Mouse (Mus musculus) kidney, adult 2 months (tissue): ENCODE measurements around the gene Upk3bl.

ENCODE experiments used
- CTCF ChIP-seq: fragments of 200-500 bp; conservative IDR thresholded peaks from 2 replicates; pipeline ENCODE4 v1.5.1; 2011; ENCODE audit warnings: low read depth, mild to moderate bottlenecking, control low read depth, low read length, moderate library complexity, mixed read lengths; ENCODE audit not compliant: insufficient read depth, insufficient read length
- POLR2A ChIP-seq: fragments of 200-500 bp; IDR thresholded peaks from one replicate; pipeline ENCODE4 v1.6.1; 2011; ENCODE audit warnings: low read depth, low read length, control low read depth

DNA sequence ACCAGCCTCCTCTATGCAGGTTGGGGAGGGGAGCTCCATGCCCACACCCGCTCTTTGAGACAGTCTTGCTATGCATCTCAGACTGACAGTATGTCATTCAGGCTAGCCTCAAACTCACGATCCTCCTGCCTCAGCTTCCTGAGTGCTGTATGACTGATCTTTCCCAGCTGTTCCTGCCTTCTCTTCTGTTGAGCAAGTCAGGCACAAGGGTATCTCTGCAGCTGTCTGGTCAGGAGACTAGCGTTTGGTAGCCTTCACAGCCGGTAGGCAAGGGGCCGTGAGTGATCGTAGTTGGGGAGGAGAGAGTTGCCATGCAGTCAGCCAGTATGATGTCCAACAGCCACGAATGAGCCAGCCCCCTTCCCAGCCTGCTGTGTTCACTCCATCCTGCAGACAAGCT is 40.8 kb downstream of the Upk3bl start:
- TF ChIP-seq POLR2A (no peak), CTCF (no peak)
